Mouse (Mus musculus) heart, adult 18-20 months (tissue): Measurements from ENCODE around the gene Kndc1. TPM values are rescaled to one million over a fixed set of nuclear protein-coding genes. Genes with fewer than 3 reads are reported as not detected.
A peak's percentile ranks its signal among the peaks of the same experiment; 100 is the strongest.

ENCODE experiments used
- DNase-seq, 2 experiments: peaks; one replicate each; pipeline ENCODE4 v3.0.0; 2021 to 2022; ENCODE audit warnings: mixed read lengths in 1 of 2
- total RNA-seq, 2 experiments: library from RNA; stranded (reverse); gene quantifications; 2 replicates each; pipeline ENCODE4 v1.2.3; 2021

Gene Kndc1
- total RNA-seq, 2 experiments from 2014 or later: 0.26 TPM; not detected in 1

GRCm38 (mm10) chr7:139951991-139952633 is 57.6 kb downstream of the Kndc1 start:
- DNase-seq: no peak

- no peak for DNase-seq
Observed at GRCm38 (mm10) chr7:139955505-139955904, 61.0 kb downstream of the Kndc1 start.

- DNase-seq: no peak
Observed at GRCm38 (mm10) chr7:139956658-139957057, 62.2 kb downstream of the Kndc1 start.

GRCm38 (mm10) chr7:139957437-139957836 is 62.9 kb downstream of the Kndc1 start:
- DNase-seq: no peak

GRCm38 (mm10) chr7:139957958-139958357 is 63.5 kb downstream of the Kndc1 start:
- no peak for DNase-seq

GRCm38 (mm10) chr7:139961141-139961540 is 66.6 kb downstream of the Kndc1 start:
- DNase-seq: no peak

- DNase-seq: no peak
Observed at GRCm38 (mm10) chr7:139963814-139964213, 69.3 kb downstream of the Kndc1 start.

- DNase-seq: no peak
Observed at GRCm38 (mm10) chr7:139967175-139967574, 72.7 kb downstream of the Kndc1 start.

- no peak for DNase-seq
Observed at GRCm38 (mm10) chr7:139968428-139968827, 73.9 kb downstream of the Kndc1 start.

GRCm38 (mm10) chr7:139969348-139970130 is 75.0 kb downstream of the Kndc1 start:
- peak; percentile 60 to 88 for DNase-seq

- no peak for DNase-seq
Observed at GRCm38 (mm10) chr7:139970216-139970919, 75.9 kb downstream of the Kndc1 start.

GRCm38 (mm10) chr7:139970979-139971378 is 76.5 kb downstream of the Kndc1 start:
- no peak for DNase-seq

- no peak for DNase-seq
Observed at GRCm38 (mm10) chr7:139971436-139971835, 76.9 kb downstream of the Kndc1 start.

- no peak for DNase-seq
Observed at GRCm38 (mm10) chr7:139972923-139973331, 78.4 kb downstream of the Kndc1 start.

- DNase-seq: peak in 1 of 2 experiments; percentile 34
Observed at GRCm38 (mm10) chr7:139974307-139974706, 79.8 kb downstream of the Kndc1 start.

- no peak for DNase-seq
Observed at GRCm38 (mm10) chr7:139975471-139975870, 81.0 kb downstream of the Kndc1 start.

GRCm38 (mm10) chr7:139978278-139978892 is 83.9 kb downstream of the Kndc1 start, which contains the start of gene 6430531B16Rik:
Gene 6430531B16Rik (minus strand): TSS chr7:139978755.
- DNase-seq: peak; percentile 81 to 82

- peak in 1 of 2 experiments; percentile 24 for DNase-seq
Observed at GRCm38 (mm10) chr7:139979011-139979719, 84.7 kb downstream of the Kndc1 start.

- no peak for DNase-seq
Observed at GRCm38 (mm10) chr7:139980778-139981177, 86.3 kb downstream of the Kndc1 start.

GRCm38 (mm10) chr7:139982058-139982457 is 87.6 kb downstream of the Kndc1 start:
- no peak for DNase-seq

- DNase-seq: no peak
Observed at GRCm38 (mm10) chr7:139984505-139984904, 90.0 kb downstream of the Kndc1 start.

- DNase-seq: no peak
Observed at GRCm38 (mm10) chr7:139988272-139988671, 93.8 kb downstream of the Kndc1 start.
